Mouse (Mus musculus) myocyte (in vitro differentiated cells): Measurements from ENCODE around the gene 1700092M07Rik.
"Not testable (repeated sequence)": the region's sequence is repeated elsewhere in the genome, so short reads cannot be mapped to it uniquely, and the experiment has no call there.

Experiments used
- CEBPB ChIP-seq: IDR thresholded peaks from 2 replicates; pipeline ENCODE4 v1.6.1; 2011; ENCODE audit warnings: mild to moderate bottlenecking, moderate library complexity; ENCODE audit not compliant: poor library complexity, insufficient read depth, severe bottlenecking
- E2F4 ChIP-seq: IDR thresholded peaks from one replicate; pipeline ENCODE4 v1.6.1; 2011; ENCODE audit warnings: mild to moderate bottlenecking, control low read depth, moderate library complexity; ENCODE audit not compliant: insufficient read depth
- MAX ChIP-seq: IDR thresholded peaks from one replicate; pipeline ENCODE4 v1.6.1; 2011; ENCODE audit warnings: low read depth, mild to moderate bottlenecking, control low read depth
- MYOD1 ChIP-seq, 3 experiments: IDR thresholded peaks; one replicate each; pipeline ENCODE4 v1.6.1; 2011; ENCODE audit warnings: control low read depth in 2 of 3, low read depth in 2 of 3, mild to moderate bottlenecking in 2 of 3, moderate library complexity in 1 of 3; ENCODE audit not compliant: insufficient read length in 2 of 3, control insufficient read depth in 1 of 3
- MYOG ChIP-seq, 3 experiments: IDR thresholded peaks; one replicate each; pipeline ENCODE4 v1.6.1; 2011; ENCODE audit warnings: control low read depth in 2 of 3, low read depth in 2 of 3, mild to moderate bottlenecking in 2 of 3; ENCODE audit not compliant: insufficient read length in 2 of 3, control insufficient read depth in 1 of 3, insufficient read depth in 1 of 3
- POLR2A ChIP-seq: IDR thresholded peaks from one replicate; pipeline ENCODE4 v1.6.1; 2011; ENCODE audit warnings: low read depth, mild to moderate bottlenecking, control low read depth, moderate library complexity; ENCODE audit not compliant: insufficient read length
- SRF ChIP-seq: IDR thresholded peaks from one replicate; pipeline ENCODE4 v1.6.1; 2011; ENCODE audit warnings: low read depth; ENCODE audit not compliant: control insufficient read depth, insufficient read length
- USF1 ChIP-seq: IDR thresholded peaks from one replicate; pipeline ENCODE4 v1.6.1; 2011; ENCODE audit warnings: low read depth, mild to moderate bottlenecking, control low read depth, moderate library complexity

DNA sequence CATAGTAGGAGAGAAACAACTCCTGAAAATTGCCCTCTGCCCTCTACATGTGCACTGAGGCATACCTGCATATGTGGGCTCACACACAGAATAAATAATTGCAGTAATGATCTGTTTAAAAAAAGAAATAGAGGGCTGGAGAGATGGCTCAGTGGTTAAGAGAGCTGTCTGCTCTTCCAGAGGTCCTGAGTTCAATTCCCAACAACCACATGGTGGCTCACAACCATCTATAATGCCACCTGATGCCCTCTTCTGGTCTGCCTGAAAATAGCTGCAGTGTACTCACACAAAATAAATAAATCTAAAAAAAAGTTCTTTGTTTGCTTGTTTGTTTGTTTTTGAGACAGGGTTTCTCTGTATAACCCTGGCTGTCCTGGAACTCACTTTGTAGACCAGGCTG lies 21.5 kb upstream of the 1700092M07Rik start:
- TF ChIP-seq MAX; POLR2A; CEBPB; E2F4; SRF; USF1; MYOG (IDR thresholded peaks at IDR 0.05; ENCODE audit: control insufficient read depth in 1 of 3, insufficient read depth in 1 of 3, insufficient read length in 2 of 3, low read depth in 2 of 3); MYOD1 (IDR thresholded peaks at IDR 0.05; ENCODE audit: control insufficient read depth in 1 of 3, insufficient read length in 2 of 3, low read depth in 2 of 3): not testable (repeated sequence)
